Mouse (Mus musculus): ENCODE measurements around the gene Tshr. TPM values are rescaled to one million over a fixed set of nuclear protein-coding genes. Genes with fewer than 3 reads are reported as not detected.
"Not testable (repeated sequence)": the region's sequence is repeated elsewhere in the genome, so short reads cannot be mapped to it uniquely, and the experiment has no call there.

The Tshr gene
- polyA plus RNA-seq (2014; fragmentation: Nextera tagmentation; extraction: Ambion mirVana) = 0.16 and 0.73 TPM in 2 replicates

DNA sequence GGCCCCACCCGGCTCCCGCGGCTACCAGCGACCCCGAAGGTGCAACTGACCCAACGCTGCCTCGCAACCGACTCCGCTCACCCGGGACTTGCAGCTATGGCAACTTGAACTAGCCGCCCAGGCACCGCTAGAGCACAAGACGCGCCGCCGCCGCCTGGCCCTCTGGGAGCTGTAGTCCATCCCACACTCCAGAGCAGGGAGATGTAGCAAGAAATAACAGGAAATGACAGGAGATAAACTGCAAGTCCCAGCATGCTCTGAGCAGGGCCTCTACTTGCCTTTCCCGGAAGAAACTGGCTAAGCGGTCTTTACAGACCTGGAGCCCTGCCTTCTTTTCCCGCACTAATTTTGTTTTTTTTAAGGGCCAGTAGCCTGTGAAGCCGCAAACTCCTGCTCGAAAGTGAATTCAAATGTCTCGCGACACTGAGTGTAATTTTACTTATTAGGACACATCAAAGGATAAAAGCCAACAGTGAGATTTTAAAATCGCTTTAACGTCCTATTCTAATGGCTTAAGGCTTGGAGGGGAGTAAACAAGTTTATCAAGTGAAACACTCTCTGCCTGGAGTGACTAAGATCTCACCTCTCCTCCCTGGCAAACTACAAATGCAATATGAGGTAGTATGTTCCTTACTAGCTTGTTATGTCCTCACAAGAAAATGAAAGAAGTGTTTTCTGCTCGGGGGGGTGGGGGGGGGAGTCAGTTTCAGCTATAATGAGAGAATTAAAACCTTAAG lies at the start of gene Tshr, which contains the start of gene Cep128:
Gene Tshr, plus strand, starts transcription at position 283 of the 737 bp plus-strand sequence.
Gene Cep128, minus strand, starts transcription at position 129 of the 737 bp plus-strand sequence.
- H3K4me3 ChIP-seq (ENCODE audit: low read length) = peak within 1 kb of the TSS; percentile 76
- H3K9ac ChIP-seq (ENCODE audit: low read depth, low read length) = peak within 1 kb of the TSS; percentile 60
- H3K27me3 ChIP-seq (ENCODE audit: control insufficient read depth, insufficient read depth, low read length) = no peaks in the 10 kb centered on the region
- H3K36me3 ChIP-seq (ENCODE audit: control insufficient read depth, insufficient read depth, low read length) = no peaks in the 10 kb centered on the region
- no peaks in the 10 kb centered on the region for H3K4me1 ChIP-seq (ENCODE audit: control insufficient read depth, insufficient read depth, low read length)
- no peak within 1 kb of the TSS for H3K27ac ChIP-seq (ENCODE audit: low read depth, low read length)
- peak; percentile 100 for ATAC-seq (ENCODE audit: low FRiP score, low TSS enrichment)
- WGBS = 2% methylated on average over 27 of the region's 27 CpGs
- H3K4me2 ChIP-seq (replicated peaks; ENCODE audit: low read depth, low read length) = peak within 1 kb of the TSS; percentile 58
- no peaks in the 10 kb centered on the region for H3K9me3 ChIP-seq (ENCODE audit: control insufficient read depth, low read length)

DNA sequence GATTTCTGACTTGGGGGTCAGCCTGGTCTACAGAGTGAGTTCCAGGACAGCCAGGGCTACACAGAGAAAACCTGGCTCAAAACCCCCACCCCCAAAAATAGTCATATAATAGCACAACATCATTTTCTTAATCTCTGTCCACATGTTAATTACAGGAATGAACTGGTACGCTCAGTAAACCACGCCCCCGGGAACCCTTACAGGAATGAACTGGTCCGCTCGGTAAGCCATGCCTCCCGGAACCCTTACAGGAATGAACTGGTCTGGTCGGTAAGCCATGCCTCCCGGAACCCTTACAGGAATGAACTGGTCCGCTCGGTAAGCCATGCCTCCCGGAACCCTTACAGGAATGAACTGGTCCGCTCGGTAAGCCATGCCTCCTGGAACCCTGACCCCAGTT lies 45.7 kb upstream of the Tshr start:
- H3K27me3 ChIP-seq (ENCODE audit: control insufficient read depth, insufficient read depth, low read length); ATAC-seq (ENCODE audit: low FRiP score, low TSS enrichment); H3K4me1 ChIP-seq (ENCODE audit: control insufficient read depth, insufficient read depth, low read length); H3K36me3 ChIP-seq (ENCODE audit: control insufficient read depth, insufficient read depth, low read length); H3K4me2 ChIP-seq (replicated peaks; ENCODE audit: low read depth, low read length); H3K27ac ChIP-seq (ENCODE audit: low read depth, low read length); H3K9me3 ChIP-seq (ENCODE audit: control insufficient read depth, low read length); H3K4me3 ChIP-seq (ENCODE audit: low read length); H3K9ac ChIP-seq (ENCODE audit: low read depth, low read length): not testable (repeated sequence)
- 95% methylated on average over 13 of the region's 13 CpGs for WGBS

DNA sequence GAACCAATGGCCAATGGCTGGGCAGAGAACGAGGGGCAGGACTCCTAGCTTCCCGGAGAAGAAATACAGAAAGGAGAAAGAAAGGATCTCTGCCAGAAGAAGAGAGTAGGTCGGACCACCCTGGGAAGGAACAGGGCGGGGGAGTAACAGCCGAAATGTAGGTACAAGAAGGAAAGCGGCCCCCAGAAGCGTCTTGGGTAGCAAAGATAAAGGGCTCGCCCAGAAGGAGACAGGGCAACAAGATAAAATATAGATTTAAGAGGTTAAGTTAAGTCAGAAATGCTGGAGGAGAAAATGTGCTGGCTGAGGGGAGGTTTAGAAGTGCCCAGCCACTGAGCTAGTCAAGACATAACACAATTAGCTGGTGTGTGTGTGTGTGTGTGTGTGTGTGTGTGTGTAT lies 30.6 kb upstream of the Tshr start:
- WGBS = 88% methylated on average over 8 of the region's 8 CpGs
- no peak overlapping the region for H3K4me3 ChIP-seq (ENCODE audit: low read length)
- H3K4me2 ChIP-seq (replicated peaks; ENCODE audit: low read depth, low read length) = no peak overlapping the region
- H3K4me1 ChIP-seq (ENCODE audit: control insufficient read depth, insufficient read depth, low read length) = no peaks in the 10 kb centered on the region
- H3K36me3 ChIP-seq (ENCODE audit: control insufficient read depth, insufficient read depth, low read length) = no peaks in the 10 kb centered on the region
- H3K9me3 ChIP-seq (ENCODE audit: control insufficient read depth, low read length) = no peaks in the 10 kb centered on the region
- no peaks in the 10 kb centered on the region for H3K27me3 ChIP-seq (ENCODE audit: control insufficient read depth, insufficient read depth, low read length)
- no peak overlapping the region for H3K9ac ChIP-seq (ENCODE audit: low read depth, low read length)
- no peak for ATAC-seq (ENCODE audit: low FRiP score, low TSS enrichment)
- no peak overlapping the region for H3K27ac ChIP-seq (ENCODE audit: low read depth, low read length)

DNA sequence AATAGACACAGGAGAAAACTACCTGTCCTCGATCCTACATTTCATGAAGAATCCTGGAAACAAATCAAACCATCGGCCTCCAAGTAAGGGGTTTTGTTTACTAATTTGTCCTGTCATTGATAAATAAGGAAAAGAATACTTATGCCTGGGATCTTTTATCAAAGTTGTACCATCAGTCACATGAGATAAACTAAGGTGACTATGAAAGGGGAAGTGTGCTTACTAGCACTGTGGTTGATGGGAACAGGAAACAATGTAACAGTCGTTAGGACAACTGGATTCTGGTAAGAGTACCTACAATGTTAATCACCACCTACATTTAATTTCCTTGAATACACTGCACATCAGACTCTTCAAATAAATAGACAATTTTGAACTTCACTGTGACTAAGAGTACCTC lies 15.2 kb upstream of the Tshr start:
- no peak overlapping the region for H3K4me3 ChIP-seq (ENCODE audit: low read length)
- H3K27ac ChIP-seq (ENCODE audit: low read depth, low read length) = no peak overlapping the region
- no peaks in the 10 kb centered on the region; the same call in 1 of the 2 replicates for H3K36me3 ChIP-seq (ENCODE audit: control insufficient read depth, insufficient read depth, low read length)
- no peaks in the 10 kb centered on the region for H3K27me3 ChIP-seq (ENCODE audit: control insufficient read depth, insufficient read depth, low read length)
- H3K9ac ChIP-seq (ENCODE audit: low read depth, low read length) = no peak overlapping the region
- H3K9me3 ChIP-seq (ENCODE audit: control insufficient read depth, low read length) = no peaks in the 10 kb centered on the region
- 93% methylated on average over 3 of the region's 3 CpGs for WGBS
- ATAC-seq (ENCODE audit: low FRiP score, low TSS enrichment) = no peak
- no peak overlapping the region for H3K4me2 ChIP-seq (replicated peaks; ENCODE audit: low read depth, low read length)
- H3K4me1 ChIP-seq (ENCODE audit: control insufficient read depth, insufficient read depth, low read length) = no peaks in the 10 kb centered on the region

DNA sequence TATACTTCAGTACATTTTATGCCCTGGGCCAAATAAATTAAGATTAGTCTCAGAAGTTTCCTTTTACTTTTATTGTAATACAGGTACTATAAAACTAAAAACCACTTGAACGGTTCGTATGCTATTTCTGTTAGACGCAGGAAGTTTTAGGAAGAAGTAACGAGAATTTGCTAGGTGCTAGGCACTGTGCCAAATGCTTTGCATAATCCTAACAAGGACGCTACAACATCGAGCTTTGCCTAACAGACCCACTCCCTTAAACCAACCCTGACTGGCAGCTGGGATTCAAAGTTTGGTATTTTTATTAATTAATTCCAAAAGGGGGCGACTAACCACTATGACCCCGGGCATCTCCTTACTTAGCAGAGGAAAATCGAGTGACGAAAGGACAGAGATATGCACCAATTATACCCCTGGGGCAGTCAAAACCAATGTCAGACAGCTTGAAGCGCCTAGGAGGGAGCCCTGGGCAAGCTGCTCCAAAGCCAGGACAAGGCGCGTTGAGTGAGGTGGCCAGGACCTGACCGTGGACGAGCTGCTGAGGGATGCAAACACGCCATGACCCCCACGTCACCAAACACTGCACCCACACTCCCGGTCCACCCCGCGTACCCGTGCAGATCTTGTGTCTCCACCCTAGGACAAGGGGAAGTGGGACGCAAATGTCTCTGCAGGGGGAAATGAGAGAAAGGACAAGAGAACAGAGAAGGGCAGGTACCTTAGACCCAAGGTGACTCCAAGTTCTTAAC lies 673 bp upstream of the Tshr start:
- peak overlapping the region; percentile 58 for H3K4me2 ChIP-seq (replicated peaks; ENCODE audit: low read depth, low read length)
- ATAC-seq (ENCODE audit: low FRiP score, low TSS enrichment) = peak; percentile 75
- peak overlapping the region; percentile 76 for H3K4me3 ChIP-seq (ENCODE audit: low read length)
- H3K4me1 ChIP-seq (ENCODE audit: control insufficient read depth, insufficient read depth, low read length) = no peaks in the 10 kb centered on the region
- 7% methylated on average over 22 of the region's 22 CpGs for WGBS
- no peaks in the 10 kb centered on the region for H3K36me3 ChIP-seq (ENCODE audit: control insufficient read depth, insufficient read depth, low read length)
- H3K27me3 ChIP-seq (ENCODE audit: control insufficient read depth, insufficient read depth, low read length) = no peaks in the 10 kb centered on the region
- peak overlapping the region; percentile 60 for H3K9ac ChIP-seq (ENCODE audit: low read depth, low read length)
- H3K9me3 ChIP-seq (ENCODE audit: control insufficient read depth, low read length) = no peaks in the 10 kb centered on the region
- H3K27ac ChIP-seq (ENCODE audit: low read depth, low read length) = no peak overlapping the region

DNA sequence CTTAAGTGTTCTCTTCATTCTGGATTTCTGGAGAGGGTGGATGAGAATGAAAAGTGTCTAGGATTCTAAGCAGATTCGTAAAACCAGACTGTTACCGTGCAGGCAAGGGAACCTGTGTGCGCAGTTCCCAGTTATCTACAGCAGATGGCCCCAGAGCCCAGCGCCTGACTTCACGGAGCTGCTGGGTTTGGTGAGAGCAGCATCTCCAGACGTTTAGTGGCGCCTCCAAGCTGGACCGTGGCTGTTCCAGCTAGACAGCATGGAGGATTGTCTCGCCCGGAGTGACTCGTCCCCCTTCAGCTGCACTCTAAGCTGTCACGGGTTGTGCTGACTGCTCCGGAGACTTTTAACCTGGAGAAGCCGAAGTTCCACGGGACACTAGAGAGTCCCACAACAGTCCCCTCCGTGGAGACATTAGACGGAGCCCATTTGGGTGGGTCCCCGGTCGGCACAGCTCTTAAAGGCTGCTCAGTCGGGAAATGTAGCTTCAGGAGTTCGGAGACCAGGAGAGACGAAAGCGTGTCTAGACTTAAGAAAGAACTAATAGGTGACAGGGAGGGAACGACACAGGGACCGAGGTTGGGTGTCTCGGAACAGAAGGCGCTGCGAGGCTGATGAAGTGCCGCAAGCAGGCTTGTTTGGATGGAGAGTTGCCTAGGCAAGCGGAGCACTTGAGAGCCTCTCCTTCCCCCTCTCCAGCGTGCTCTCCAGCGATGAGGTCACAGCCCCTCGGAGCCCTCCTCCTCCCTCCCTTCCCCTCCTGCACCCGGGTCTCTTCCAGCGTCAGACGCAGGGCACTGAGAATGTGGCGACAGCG lies 16.1 kb downstream of the Tshr start:
- Histone ChIP-seq H3K36me3 (ENCODE audit: control insufficient read depth, insufficient read depth, low read length) (no peaks in the 10 kb centered on the region), H3K4me1 (ENCODE audit: control insufficient read depth, insufficient read depth, low read length) (peaks cover 4% of the 10 kb centered on the region; the same call in 1 of the 2 replicates), H3K9me3 (ENCODE audit: control insufficient read depth, low read length) (no peaks in the 10 kb centered on the region), H3K9ac (ENCODE audit: low read depth, low read length) (peak overlapping the region; percentile 44; the same call in 1 of the 2 replicates), H3K27me3 (ENCODE audit: control insufficient read depth, insufficient read depth, low read length) (peaks cover 23% of the 10 kb centered on the region; the same call in 1 of the 2 replicates), H3K4me3 (ENCODE audit: low read length) (peak overlapping the region; percentile 46), H3K4me2 (replicated peaks; ENCODE audit: low read depth, low read length) (peak overlapping the region; percentile 85), H3K27ac (ENCODE audit: low read depth, low read length) (no peak overlapping the region)
- WGBS = under 1% methylated on average over 36 of the region's 38 CpGs
- ATAC-seq (ENCODE audit: low FRiP score, low TSS enrichment) = peak; percentile 93

DNA sequence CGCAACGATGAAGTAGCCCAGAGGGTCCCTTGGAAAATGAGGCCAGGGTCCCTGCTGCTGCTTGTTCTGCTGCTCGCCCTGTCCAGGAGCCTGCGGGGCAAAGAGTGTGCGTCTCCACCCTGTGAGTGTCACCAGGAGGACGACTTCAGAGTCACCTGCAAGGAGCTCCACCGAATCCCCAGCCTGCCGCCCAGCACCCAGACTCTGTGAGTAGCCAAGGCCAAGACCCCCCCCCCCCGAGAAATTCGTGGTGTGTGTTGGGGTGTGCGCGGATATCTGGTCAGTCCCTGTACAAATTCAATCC lies 16.6 kb downstream of the Tshr start:
- Histone ChIP-seq H3K4me3 (ENCODE audit: low read length) (peak overlapping the region; percentile 46), H3K4me2 (replicated peaks; ENCODE audit: low read depth, low read length) (peak overlapping the region; percentile 85), H3K4me1 (ENCODE audit: control insufficient read depth, insufficient read depth, low read length) (peaks cover 4% of the 10 kb centered on the region; the same call in 1 of the 2 replicates), H3K27me3 (ENCODE audit: control insufficient read depth, insufficient read depth, low read length) (peaks cover 23% of the 10 kb centered on the region; the same call in 1 of the 2 replicates), H3K36me3 (ENCODE audit: control insufficient read depth, insufficient read depth, low read length) (no peaks in the 10 kb centered on the region), H3K27ac (ENCODE audit: low read depth, low read length) (no peak overlapping the region), H3K9me3 (ENCODE audit: control insufficient read depth, low read length) (no peaks in the 10 kb centered on the region), H3K9ac (ENCODE audit: low read depth, low read length) (peak overlapping the region; percentile 44; the same call in 1 of the 2 replicates)
- ATAC-seq (ENCODE audit: low FRiP score, low TSS enrichment) = peak; percentile 24
- 8% methylated on average over 12 of the region's 12 CpGs for WGBS

DNA sequence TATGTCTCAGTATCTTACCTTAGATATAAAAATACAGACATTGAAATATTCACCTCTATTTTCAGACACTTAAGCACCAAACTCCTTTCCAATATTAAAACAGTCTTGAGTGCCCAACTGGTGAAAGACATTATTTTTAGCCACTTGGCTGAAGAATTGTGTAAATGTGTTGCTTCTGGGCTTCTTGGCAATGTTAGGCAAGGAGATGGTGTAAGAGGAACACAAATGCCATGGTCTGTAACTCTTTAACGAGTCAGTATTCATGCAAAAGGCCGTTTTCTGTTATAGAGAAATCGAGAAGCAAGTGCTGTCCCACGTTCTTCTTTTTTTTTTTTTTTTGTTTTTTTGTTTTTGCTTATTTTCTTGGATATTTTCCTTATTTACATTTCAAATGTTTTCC lies 25.9 kb downstream of the Tshr start:
- Histone ChIP-seq H3K36me3 (ENCODE audit: control insufficient read depth, insufficient read depth, low read length) (no peaks in the 10 kb centered on the region), H3K9ac (ENCODE audit: low read depth, low read length) (no peak overlapping the region), H3K27me3 (ENCODE audit: control insufficient read depth, insufficient read depth, low read length) (no peaks in the 10 kb centered on the region), H3K9me3 (ENCODE audit: control insufficient read depth, low read length) (no peaks in the 10 kb centered on the region), H3K27ac (ENCODE audit: low read depth, low read length) (no peak overlapping the region), H3K4me1 (ENCODE audit: control insufficient read depth, insufficient read depth, low read length) (peaks cover 12% of the 10 kb centered on the region), H3K4me3 (ENCODE audit: low read length) (no peak overlapping the region), H3K4me2 (replicated peaks; ENCODE audit: low read depth, low read length) (no peak overlapping the region)
- WGBS = 87% methylated on average over 4 of the region's 4 CpGs
- ATAC-seq (ENCODE audit: low FRiP score, low TSS enrichment) = no peak

Data from kidney, embryonic 14.5 days (tissue).